Mouse (Mus musculus): ENCODE measurements around the gene Vpreb2. TPM values are rescaled to one million over a fixed set of nuclear protein-coding genes. Genes with fewer than 3 reads are reported as not detected.
"Not testable (repeated sequence)": the region's sequence is repeated elsewhere in the genome, so short reads cannot be mapped to it uniquely, and the experiment has no call there.

Gene Vpreb2
- polyA plus RNA-seq, 1 experiment from 2014 or later: not detected

DNA sequence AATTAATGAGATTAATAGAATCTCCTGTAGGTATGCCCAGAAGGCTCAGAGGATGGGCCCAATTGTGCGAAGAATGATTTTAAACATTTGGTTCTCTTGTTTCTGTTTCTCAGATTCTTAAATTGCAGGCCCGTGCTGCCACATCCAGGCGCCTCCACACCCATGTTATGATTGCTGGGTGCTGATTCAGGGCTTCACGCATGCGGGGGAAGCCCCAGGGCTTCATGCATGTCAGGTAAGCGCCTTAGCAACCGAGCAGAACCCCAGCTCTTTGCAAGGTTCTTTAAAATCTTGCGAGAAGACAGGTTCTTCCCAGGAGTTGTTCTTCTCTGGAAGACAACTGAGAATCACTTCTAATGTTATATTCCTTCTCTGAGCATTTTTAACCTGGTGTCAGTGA, 36.8 kb upstream of the Vpreb2 start:
- no peak overlapping the region for H3K27ac ChIP-seq (ENCODE audit: low read depth, low read length)
- H3K9ac ChIP-seq (ENCODE audit: low read length): no peak overlapping the region
- no peak overlapping the region for H3K4me3 ChIP-seq (ENCODE audit: low read depth, low read length)
- ATAC-seq (ENCODE audit: low FRiP score): no peak
- no peaks in the 10 kb centered on the region for H3K9me3 ChIP-seq (ENCODE audit: control insufficient read depth, low read length)
- H3K4me2 ChIP-seq: no peak overlapping the region
- DNase-seq (ENCODE audit: low spot score, missing footprints): no peak
- no peaks in the 10 kb centered on the region; the same call in 1 of the 2 replicates for H3K4me1 ChIP-seq (ENCODE audit: control insufficient read depth, insufficient read depth, low read length)
- 74% methylated on average over 8 of the region's 8 CpGs for WGBS
- no peaks in the 10 kb centered on the region for H3K27me3 ChIP-seq (ENCODE audit: control insufficient read depth, insufficient read depth, low read length)
- H3K36me3 ChIP-seq (ENCODE audit: control insufficient read depth, insufficient read depth, low read length): no peaks in the 10 kb centered on the region

- H3K36me3 ChIP-seq (ENCODE audit: control insufficient read depth, insufficient read depth, low read length): no peaks in the 10 kb centered on the region
- WGBS: 67% methylated on average over 7 of the region's 7 CpGs
- no peak overlapping the region for H3K4me2 ChIP-seq
- H3K4me1 ChIP-seq (ENCODE audit: control insufficient read depth, insufficient read depth, low read length): peaks cover 13% of the 10 kb centered on the region
- H3K27me3 ChIP-seq (ENCODE audit: control insufficient read depth, insufficient read depth, low read length): no peaks in the 10 kb centered on the region
- ATAC-seq (ENCODE audit: low FRiP score): no peak
- no peak for DNase-seq (ENCODE audit: low spot score, missing footprints)
- no peak overlapping the region for H3K4me3 ChIP-seq (ENCODE audit: low read depth, low read length)
- H3K27ac ChIP-seq (ENCODE audit: low read depth, low read length): no peak overlapping the region
- no peaks in the 10 kb centered on the region for H3K9me3 ChIP-seq (ENCODE audit: control insufficient read depth, low read length)
- H3K9ac ChIP-seq (ENCODE audit: low read length): no peak overlapping the region
Observed at GRCm38 (mm10) chr16:17945081-17945831, 35.0 kb upstream of the Vpreb2 start.

DNA sequence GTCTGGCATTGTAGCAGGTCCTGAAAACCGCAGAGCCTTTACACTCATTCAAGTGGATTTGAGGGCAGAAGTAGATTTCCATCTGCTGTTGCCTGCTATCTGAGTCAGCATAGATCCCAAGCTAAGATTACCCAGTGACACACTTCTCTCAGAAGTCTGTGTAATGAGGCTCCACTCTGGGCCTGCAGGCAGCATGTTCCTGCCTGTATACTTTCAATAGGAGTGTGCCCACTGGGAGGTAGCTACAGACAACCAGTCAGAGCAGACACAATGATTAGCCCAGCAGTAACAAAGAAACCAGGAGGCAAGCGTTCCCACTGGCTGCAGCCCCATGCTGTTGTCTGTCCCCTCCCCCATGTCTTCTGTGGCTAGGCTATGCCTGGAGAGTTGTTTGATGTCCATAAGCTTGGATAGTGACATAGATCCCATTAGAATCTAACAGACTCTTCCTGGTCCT, 30.8 kb upstream of the Vpreb2 start:
- no peak overlapping the region for H3K4me2 ChIP-seq
- no peak overlapping the region for H3K4me3 ChIP-seq (ENCODE audit: low read depth, low read length)
- H3K27me3 ChIP-seq (ENCODE audit: control insufficient read depth, insufficient read depth, low read length): no peaks in the 10 kb centered on the region
- peak overlapping the region; percentile 76 for H3K27ac ChIP-seq (ENCODE audit: low read depth, low read length)
- no peaks in the 10 kb centered on the region for H3K36me3 ChIP-seq (ENCODE audit: control insufficient read depth, insufficient read depth, low read length)
- no peaks in the 10 kb centered on the region for H3K9me3 ChIP-seq (ENCODE audit: control insufficient read depth, low read length)
- H3K4me1 ChIP-seq (ENCODE audit: control insufficient read depth, insufficient read depth, low read length): peaks cover 15% of the 10 kb centered on the region
- H3K9ac ChIP-seq (ENCODE audit: low read length): peak overlapping the region; percentile 38; the same call in 1 of the 2 replicates
- WGBS: 24% methylated on average over 2 of the region's 2 CpGs
- peak; percentile 96 for ATAC-seq (ENCODE audit: low FRiP score)
- peak; percentile 92 for DNase-seq (ENCODE audit: low spot score, missing footprints)

- peak overlapping the region; percentile 76 for H3K27ac ChIP-seq (ENCODE audit: low read depth, low read length)
- H3K4me2 ChIP-seq: no peak overlapping the region
- H3K36me3 ChIP-seq (ENCODE audit: control insufficient read depth, insufficient read depth, low read length): no peaks in the 10 kb centered on the region
- peaks cover 15% of the 10 kb centered on the region for H3K4me1 ChIP-seq (ENCODE audit: control insufficient read depth, insufficient read depth, low read length)
- ATAC-seq (ENCODE audit: low FRiP score) (peak; percentile 80), DNase-seq (ENCODE audit: low spot score, missing footprints) (no peak)
- peak overlapping the region; percentile 42 for H3K9ac ChIP-seq (ENCODE audit: low read length)
- 54% methylated on average over 4 of the region's 4 CpGs for WGBS
- H3K27me3 ChIP-seq (ENCODE audit: control insufficient read depth, insufficient read depth, low read length): no peaks in the 10 kb centered on the region
- no peak overlapping the region for H3K4me3 ChIP-seq (ENCODE audit: low read depth, low read length)
- no peaks in the 10 kb centered on the region for H3K9me3 ChIP-seq (ENCODE audit: control insufficient read depth, low read length)
Observed at GRCm38 (mm10) chr16:17950068-17950467, 30.2 kb upstream of the Vpreb2 start.

GRCm38 (mm10) chr16:17951618-17952017, 28.6 kb upstream of the Vpreb2 start:
- H3K4me2 ChIP-seq: no peak overlapping the region
- WGBS: 75% methylated on average over 4 of the region's 4 CpGs
- H3K27me3 ChIP-seq (ENCODE audit: control insufficient read depth, insufficient read depth, low read length): no peaks in the 10 kb centered on the region
- no peak overlapping the region for H3K4me3 ChIP-seq (ENCODE audit: low read depth, low read length)
- DNase-seq (ENCODE audit: low spot score, missing footprints): no peak
- H3K27ac ChIP-seq (ENCODE audit: low read depth, low read length): no peak overlapping the region
- H3K9ac ChIP-seq (ENCODE audit: low read length): no peak overlapping the region
- no peaks in the 10 kb centered on the region for H3K9me3 ChIP-seq (ENCODE audit: control insufficient read depth, low read length)
- H3K4me1 ChIP-seq (ENCODE audit: control insufficient read depth, insufficient read depth, low read length): peaks cover 15% of the 10 kb centered on the region
- H3K36me3 ChIP-seq (ENCODE audit: control insufficient read depth, insufficient read depth, low read length): no peaks in the 10 kb centered on the region
- no peak for ATAC-seq (ENCODE audit: low FRiP score)

GRCm38 (mm10) chr16:17956052-17956638, 24.1 kb upstream of the Vpreb2 start:
- H3K27me3 ChIP-seq (ENCODE audit: control insufficient read depth, insufficient read depth, low read length); DNase-seq (ENCODE audit: low spot score, missing footprints); H3K9ac ChIP-seq (ENCODE audit: low read length); H3K27ac ChIP-seq (ENCODE audit: low read depth, low read length); H3K4me3 ChIP-seq (ENCODE audit: low read depth, low read length); H3K9me3 ChIP-seq (ENCODE audit: control insufficient read depth, low read length); H3K4me2 ChIP-seq; H3K36me3 ChIP-seq (ENCODE audit: control insufficient read depth, insufficient read depth, low read length); ATAC-seq (ENCODE audit: low FRiP score); H3K4me1 ChIP-seq (ENCODE audit: control insufficient read depth, insufficient read depth, low read length): not testable (repeated sequence)
- 94% methylated on average over 15 of the region's 17 CpGs for WGBS

DNA sequence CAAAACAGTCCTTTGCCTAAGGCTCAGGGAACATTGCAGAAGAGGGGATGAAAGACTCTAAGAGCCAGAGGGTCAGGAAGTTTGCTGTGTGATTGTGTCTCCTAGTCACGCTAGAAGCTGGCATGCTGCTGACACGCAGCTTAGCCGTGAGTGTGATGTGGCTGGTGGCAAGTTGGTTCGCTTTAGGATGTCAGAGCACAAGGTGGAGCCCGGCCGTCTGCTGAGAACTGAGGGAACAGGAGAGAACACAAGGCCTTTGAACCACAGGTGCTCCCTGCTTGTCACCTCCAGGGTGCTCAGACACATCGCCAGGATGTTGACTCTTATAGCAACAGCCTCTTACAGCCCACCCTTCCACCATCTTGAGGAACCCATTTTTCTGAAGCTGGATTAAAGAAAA, 18.1 kb upstream of the Vpreb2 start:
- no peaks in the 10 kb centered on the region for H3K36me3 ChIP-seq (ENCODE audit: control insufficient read depth, insufficient read depth, low read length)
- H3K4me1 ChIP-seq (ENCODE audit: control insufficient read depth, insufficient read depth, low read length): no peaks in the 10 kb centered on the region
- no peaks in the 10 kb centered on the region for H3K9me3 ChIP-seq (ENCODE audit: control insufficient read depth, low read length)
- WGBS: 79% methylated on average over 7 of the region's 7 CpGs
- ATAC-seq (ENCODE audit: low FRiP score) (no peak), DNase-seq (ENCODE audit: low spot score, missing footprints) (no peak)
- no peak overlapping the region for H3K27ac ChIP-seq (ENCODE audit: low read depth, low read length)
- no peaks in the 10 kb centered on the region for H3K27me3 ChIP-seq (ENCODE audit: control insufficient read depth, insufficient read depth, low read length)
- no peak overlapping the region for H3K4me2 ChIP-seq
- no peak overlapping the region for H3K9ac ChIP-seq (ENCODE audit: low read length)
- no peak overlapping the region for H3K4me3 ChIP-seq (ENCODE audit: low read depth, low read length)

DNA sequence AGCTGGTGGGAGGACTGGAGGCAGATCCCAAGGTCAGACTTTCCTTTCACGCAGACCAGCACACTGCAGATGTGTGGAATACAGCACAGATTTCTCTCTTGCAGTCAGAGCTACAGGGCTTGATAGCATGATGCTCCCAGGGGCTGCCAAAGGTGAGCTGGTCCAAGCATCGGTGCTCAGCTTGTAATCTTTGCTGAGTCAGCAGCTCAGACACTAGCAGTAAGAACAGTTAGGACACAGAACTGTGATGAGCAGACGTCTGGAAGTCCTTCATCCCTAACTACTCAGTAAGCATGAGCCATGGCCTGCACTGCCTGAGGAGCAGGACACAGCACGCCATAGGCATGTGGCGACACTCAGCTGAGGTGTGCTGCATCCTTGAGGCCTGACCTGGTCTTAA, 8.4 kb upstream of the Vpreb2 start:
- no peaks in the 10 kb centered on the region for H3K36me3 ChIP-seq (ENCODE audit: control insufficient read depth, insufficient read depth, low read length)
- H3K9me3 ChIP-seq (ENCODE audit: control insufficient read depth, low read length): no peaks in the 10 kb centered on the region
- H3K27me3 ChIP-seq (ENCODE audit: control insufficient read depth, insufficient read depth, low read length): no peaks in the 10 kb centered on the region
- WGBS: 78% methylated on average over 5 of the region's 5 CpGs
- no peak for DNase-seq (ENCODE audit: low spot score, missing footprints)
- no peak overlapping the region for H3K9ac ChIP-seq (ENCODE audit: low read length)
- no peak overlapping the region for H3K4me3 ChIP-seq (ENCODE audit: low read depth, low read length)
- no peak overlapping the region for H3K27ac ChIP-seq (ENCODE audit: low read depth, low read length)
- H3K4me1 ChIP-seq (ENCODE audit: control insufficient read depth, insufficient read depth, low read length): no peaks in the 10 kb centered on the region
- H3K4me2 ChIP-seq: no peak overlapping the region
- ATAC-seq (ENCODE audit: low FRiP score): no peak

- H3K4me2 ChIP-seq; DNase-seq (ENCODE audit: low spot score, missing footprints); H3K27me3 ChIP-seq (ENCODE audit: control insufficient read depth, insufficient read depth, low read length); H3K4me3 ChIP-seq (ENCODE audit: low read depth, low read length); H3K27ac ChIP-seq (ENCODE audit: low read depth, low read length); H3K9ac ChIP-seq (ENCODE audit: low read length); ATAC-seq (ENCODE audit: low FRiP score); H3K9me3 ChIP-seq (ENCODE audit: control insufficient read depth, low read length); H3K4me1 ChIP-seq (ENCODE audit: control insufficient read depth, insufficient read depth, low read length); H3K36me3 ChIP-seq (ENCODE audit: control insufficient read depth, insufficient read depth, low read length): not testable (repeated sequence)
- WGBS: 64% methylated on average over 7 of the region's 7 CpGs
Observed at GRCm38 (mm10) chr16:17977840-17978239, 2.4 kb upstream of the Vpreb2 start.
